Mouse (Mus musculus) lung, adult 2 months (tissue): ENCODE measurements around the gene Arhgef7.

Source experiments
- CTCF ChIP-seq: fragments of 200-500 bp; IDR thresholded peaks from 2 replicates; pipeline ENCODE4 v1.5.1; 2011; ENCODE audit warnings: mild to moderate bottlenecking, low read length, control low read depth; ENCODE audit not compliant: insufficient read depth
- POLR2A ChIP-seq: fragments of 200-500 bp; IDR thresholded peaks from 2 replicates; pipeline ENCODE4 v1.6.1; 2011; ENCODE audit warnings: low read depth, mild to moderate bottlenecking, control low read depth, low read length, borderline replicate concordance; ENCODE audit errors: extremely low read depth

GRCm38 (mm10) chr8:11797128-11797527 lies 69.6 kb downstream of the Arhgef7 start:
- no peak for TF ChIP-seq POLR2A
- TF ChIP-seq CTCF = no peak
